Mouse (Mus musculus): ENCODE measurements around the gene Copz2. TPM values are rescaled to one million over a fixed set of nuclear protein-coding genes. Genes with fewer than 3 reads are reported as not detected.

Gene Copz2
- polyA plus RNA-seq, 1 experiment from 2014 or later = 14.7 TPM

GRCm38 (mm10) chr11:96878715-96879114 lies 29.0 kb downstream of the Copz2 start:
- Histone ChIP-seq H3K9me3 (replicated peaks; ENCODE audit: control insufficient read depth, low read length) (no peaks in the 10 kb centered on the region), H3K4me2 (ENCODE audit: low read length) (no peak overlapping the region), H3K27me3 (replicated peaks; ENCODE audit: control insufficient read depth, insufficient read depth, low read length) (no peaks in the 10 kb centered on the region), H3K4me3 (ENCODE audit: low read depth, low read length) (no peak overlapping the region), H3K9ac (ENCODE audit: low read length) (no peak overlapping the region), H3K4me1 (ENCODE audit: control insufficient read depth, insufficient read depth, low read length) (peaks cover 46% of the 10 kb centered on the region), H3K36me3 (ENCODE audit: control insufficient read depth, insufficient read depth, low read length) (no peaks in the 10 kb centered on the region), H3K27ac (ENCODE audit: low read depth, low read length) (peak overlapping the region; percentile 59; the same call in 1 of the 2 replicates)
- WGBS = 38% methylated on average over 3 of the region's 3 CpGs
- DNase-seq (ENCODE audit: low spot score) (no peak), ATAC-seq (no peak)

GRCm38 (mm10) chr11:96879359-96879758 lies 29.7 kb downstream of the Copz2 start:
- peaks cover 44% of the 10 kb centered on the region for H3K4me1 ChIP-seq (ENCODE audit: control insufficient read depth, insufficient read depth, low read length)
- no peak overlapping the region for H3K9ac ChIP-seq (ENCODE audit: low read length)
- DNase-seq (ENCODE audit: low spot score) = no peak
- no peak for ATAC-seq
- H3K4me2 ChIP-seq (ENCODE audit: low read length) = no peak overlapping the region
- no peaks in the 10 kb centered on the region for H3K9me3 ChIP-seq (replicated peaks; ENCODE audit: control insufficient read depth, low read length)
- peak overlapping the region; percentile 15; the same call in 1 of the 2 replicates for H3K27ac ChIP-seq (ENCODE audit: low read depth, low read length)
- WGBS = 6% methylated on average over 7 of the region's 7 CpGs
- no peaks in the 10 kb centered on the region for H3K27me3 ChIP-seq (replicated peaks; ENCODE audit: control insufficient read depth, insufficient read depth, low read length)
- no peak overlapping the region for H3K4me3 ChIP-seq (ENCODE audit: low read depth, low read length)
- H3K36me3 ChIP-seq (ENCODE audit: control insufficient read depth, insufficient read depth, low read length) = no peaks in the 10 kb centered on the region

GRCm38 (mm10) chr11:96880296-96880695 lies 30.6 kb downstream of the Copz2 start:
- peaks cover 39% of the 10 kb centered on the region for H3K4me1 ChIP-seq (ENCODE audit: control insufficient read depth, insufficient read depth, low read length)
- no peak overlapping the region for H3K4me3 ChIP-seq (ENCODE audit: low read depth, low read length)
- 94% methylated on average over 9 of the region's 9 CpGs for WGBS
- DNase-seq (ENCODE audit: low spot score) = no peak
- ATAC-seq = no peak
- H3K27ac ChIP-seq (ENCODE audit: low read depth, low read length) = no peak overlapping the region
- no peaks in the 10 kb centered on the region for H3K36me3 ChIP-seq (ENCODE audit: control insufficient read depth, insufficient read depth, low read length)
- no peaks in the 10 kb centered on the region for H3K27me3 ChIP-seq (replicated peaks; ENCODE audit: control insufficient read depth, insufficient read depth, low read length)
- H3K9ac ChIP-seq (ENCODE audit: low read length) = no peak overlapping the region
- no peak overlapping the region for H3K4me2 ChIP-seq (ENCODE audit: low read length)
- no peaks in the 10 kb centered on the region for H3K9me3 ChIP-seq (replicated peaks; ENCODE audit: control insufficient read depth, low read length)

GRCm38 (mm10) chr11:96885901-96886340 lies 36.3 kb downstream of the Copz2 start:
- H3K9ac ChIP-seq (ENCODE audit: low read length) = peak overlapping the region; percentile 43
- H3K36me3 ChIP-seq (ENCODE audit: control insufficient read depth, insufficient read depth, low read length) = no peaks in the 10 kb centered on the region
- H3K27ac ChIP-seq (ENCODE audit: low read depth, low read length) = peak overlapping the region; percentile 96
- H3K27me3 ChIP-seq (replicated peaks; ENCODE audit: control insufficient read depth, insufficient read depth, low read length) = no peaks in the 10 kb centered on the region
- peak overlapping the region; percentile 20; the same call in 1 of the 2 replicates for H3K4me2 ChIP-seq (ENCODE audit: low read length)
- H3K4me1 ChIP-seq (ENCODE audit: control insufficient read depth, insufficient read depth, low read length) = peaks cover 30% of the 10 kb centered on the region
- ATAC-seq (peak; percentile 95), DNase-seq (ENCODE audit: low spot score) (peak; percentile 95)
- no peak overlapping the region for H3K4me3 ChIP-seq (ENCODE audit: low read depth, low read length)
- under 1% methylated on average over 5 of the region's 5 CpGs for WGBS
- no peaks in the 10 kb centered on the region for H3K9me3 ChIP-seq (replicated peaks; ENCODE audit: control insufficient read depth, low read length)

GRCm38 (mm10) chr11:96886942-96887546 lies 37.4 kb downstream of the Copz2 start:
- Histone ChIP-seq H3K4me3 (ENCODE audit: low read depth, low read length) (no peak overlapping the region), H3K4me1 (ENCODE audit: control insufficient read depth, insufficient read depth, low read length) (peaks cover 30% of the 10 kb centered on the region), H3K9me3 (replicated peaks; ENCODE audit: control insufficient read depth, low read length) (no peaks in the 10 kb centered on the region), H3K4me2 (ENCODE audit: low read length) (no peak overlapping the region), H3K27ac (ENCODE audit: low read depth, low read length) (peak overlapping the region; percentile 96), H3K9ac (ENCODE audit: low read length) (no peak overlapping the region), H3K36me3 (ENCODE audit: control insufficient read depth, insufficient read depth, low read length) (no peaks in the 10 kb centered on the region), H3K27me3 (replicated peaks; ENCODE audit: control insufficient read depth, insufficient read depth, low read length) (no peaks in the 10 kb centered on the region)
- WGBS = 63% methylated on average over 8 of the region's 8 CpGs
- ATAC-seq = no peak
- no peak for DNase-seq (ENCODE audit: low spot score)

- peaks cover 21% of the 10 kb centered on the region for H3K4me1 ChIP-seq (ENCODE audit: control insufficient read depth, insufficient read depth, low read length)
- H3K27me3 ChIP-seq (replicated peaks; ENCODE audit: control insufficient read depth, insufficient read depth, low read length) = no peaks in the 10 kb centered on the region
- no peak overlapping the region for H3K4me2 ChIP-seq (ENCODE audit: low read length)
- no peak for ATAC-seq
- no peaks in the 10 kb centered on the region for H3K36me3 ChIP-seq (ENCODE audit: control insufficient read depth, insufficient read depth, low read length)
- H3K27ac ChIP-seq (ENCODE audit: low read depth, low read length) = no peak overlapping the region
- WGBS = 70% methylated on average over 14 of the region's 14 CpGs
- no peak overlapping the region for H3K4me3 ChIP-seq (ENCODE audit: low read depth, low read length)
- H3K9me3 ChIP-seq (replicated peaks; ENCODE audit: control insufficient read depth, low read length) = no peaks in the 10 kb centered on the region
- no peak for DNase-seq (ENCODE audit: low spot score)
- H3K9ac ChIP-seq (ENCODE audit: low read length) = no peak overlapping the region
Observed at GRCm38 (mm10) chr11:96891784-96892527, 42.3 kb downstream of the Copz2 start.

GRCm38 (mm10) chr11:96893203-96893842 lies 43.7 kb downstream of the Copz2 start:
- peak overlapping the region; percentile 78 for H3K27ac ChIP-seq (ENCODE audit: low read depth, low read length)
- H3K9ac ChIP-seq (ENCODE audit: low read length) = 0 out of 2 replicates have a peak overlapping the region, but pooled peaks have one; percentile 1
- H3K4me1 ChIP-seq (ENCODE audit: control insufficient read depth, insufficient read depth, low read length) = peaks cover 25% of the 10 kb centered on the region
- DNase-seq (ENCODE audit: low spot score) (peak; percentile 69), ATAC-seq (peak; percentile 80)
- H3K27me3 ChIP-seq (replicated peaks; ENCODE audit: control insufficient read depth, insufficient read depth, low read length) = no peaks in the 10 kb centered on the region
- H3K4me2 ChIP-seq (ENCODE audit: low read length) = no peak overlapping the region
- no peak overlapping the region for H3K4me3 ChIP-seq (ENCODE audit: low read depth, low read length)
- H3K9me3 ChIP-seq (replicated peaks; ENCODE audit: control insufficient read depth, low read length) = no peaks in the 10 kb centered on the region
- no peaks in the 10 kb centered on the region for H3K36me3 ChIP-seq (ENCODE audit: control insufficient read depth, insufficient read depth, low read length)
- WGBS = 28% methylated on average over 11 of the region's 11 CpGs

- no peaks in the 10 kb centered on the region for H3K9me3 ChIP-seq (replicated peaks; ENCODE audit: control insufficient read depth, low read length)
- ATAC-seq (no peak), DNase-seq (ENCODE audit: low spot score) (no peak)
- no peak overlapping the region for H3K4me2 ChIP-seq (ENCODE audit: low read length)
- no peaks in the 10 kb centered on the region for H3K27me3 ChIP-seq (replicated peaks; ENCODE audit: control insufficient read depth, insufficient read depth, low read length)
- H3K9ac ChIP-seq (ENCODE audit: low read length) = no peak overlapping the region
- no peak overlapping the region for H3K27ac ChIP-seq (ENCODE audit: low read depth, low read length)
- H3K4me1 ChIP-seq (ENCODE audit: control insufficient read depth, insufficient read depth, low read length) = peaks cover 46% of the 10 kb centered on the region
- no peak overlapping the region for H3K4me3 ChIP-seq (ENCODE audit: low read depth, low read length)
- WGBS = 94% methylated on average over 4 of the region's 4 CpGs
- no peaks in the 10 kb centered on the region for H3K36me3 ChIP-seq (ENCODE audit: control insufficient read depth, insufficient read depth, low read length)
Observed at GRCm38 (mm10) chr11:96895886-96896285, 46.2 kb downstream of the Copz2 start.

All from forebrain, embryonic 14.5 days (tissue).